Mouse (Mus musculus) spleen, adult 2 months (tissue): ENCODE results near the gene Poldip3.

Experiments used
- CTCF ChIP-seq: fragments of 200-500 bp; IDR thresholded peaks from 2 replicates; pipeline ENCODE4 v1.5.1; 2011; ENCODE audit warnings: mild to moderate bottlenecking, inconsistent platforms; ENCODE audit not compliant: insufficient read depth, insufficient read length, insufficient replicate concordance; ENCODE audit errors: extremely low read depth
- POLR2A ChIP-seq: fragments of 200-500 bp; IDR thresholded peaks from 2 replicates; pipeline ENCODE4 v1.6.1; 2011; ENCODE audit warnings: low read depth, low read length, inconsistent platforms

GRCm38 (mm10) chr15:83150694-83151093 is 1.5 kb upstream of the Poldip3 start:
- no peak for TF ChIP-seq POLR2A
- no peak for TF ChIP-seq CTCF
